Mouse (Mus musculus): ENCODE data around the gene Gpatch3.

Gene Gpatch3

DNA sequence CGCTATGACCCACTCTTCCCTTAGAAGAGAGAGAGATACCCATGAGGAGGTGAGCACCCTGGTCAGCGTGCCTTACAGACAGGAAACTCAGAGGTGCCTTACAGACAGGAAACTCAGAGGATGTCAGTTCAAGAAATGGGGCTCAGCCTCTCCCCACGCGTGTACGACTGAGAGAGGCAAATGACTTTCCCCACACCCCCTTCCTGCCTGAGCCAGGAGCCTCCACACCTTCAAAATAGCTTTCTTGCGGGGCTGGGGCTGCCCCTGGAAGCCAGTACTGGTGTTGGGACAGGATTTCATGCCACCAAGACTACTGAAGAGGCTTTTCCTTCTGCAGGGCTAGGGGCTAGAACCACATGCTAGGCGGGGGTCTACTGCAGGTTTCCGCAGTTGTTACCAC is 46.1 kb downstream of the Gpatch3 start:
- DNase-seq (ENCODE audit: low spot score) = no peak

DNA sequence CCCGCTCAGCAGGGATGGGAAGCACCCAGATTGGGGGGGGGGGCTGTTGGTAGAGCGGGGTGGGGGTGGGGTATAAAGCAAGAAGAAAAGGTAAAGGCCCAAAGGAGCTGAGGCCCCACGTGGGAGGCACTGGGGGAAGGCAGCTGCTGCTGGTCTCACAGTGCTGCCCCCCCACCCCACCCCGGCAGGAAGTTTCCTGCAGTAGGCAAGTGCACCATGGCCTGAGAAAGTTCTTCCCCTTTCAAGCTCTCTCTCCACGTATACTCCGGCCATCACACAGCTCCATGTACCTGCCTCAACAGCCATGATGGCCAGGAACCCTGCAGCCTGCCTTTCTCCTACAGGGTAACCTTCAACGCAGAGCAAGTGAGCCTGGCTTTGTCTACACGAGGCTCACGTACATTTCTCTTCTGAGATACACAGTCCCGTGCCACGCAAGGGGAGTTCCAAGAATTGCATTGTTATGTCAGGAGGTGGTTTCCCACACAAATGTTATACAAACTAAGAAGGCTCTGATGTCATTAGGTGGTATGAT is 47.7 kb downstream of the Gpatch3 start:
- no peak for DNase-seq (ENCODE audit: low spot score)

DNA sequence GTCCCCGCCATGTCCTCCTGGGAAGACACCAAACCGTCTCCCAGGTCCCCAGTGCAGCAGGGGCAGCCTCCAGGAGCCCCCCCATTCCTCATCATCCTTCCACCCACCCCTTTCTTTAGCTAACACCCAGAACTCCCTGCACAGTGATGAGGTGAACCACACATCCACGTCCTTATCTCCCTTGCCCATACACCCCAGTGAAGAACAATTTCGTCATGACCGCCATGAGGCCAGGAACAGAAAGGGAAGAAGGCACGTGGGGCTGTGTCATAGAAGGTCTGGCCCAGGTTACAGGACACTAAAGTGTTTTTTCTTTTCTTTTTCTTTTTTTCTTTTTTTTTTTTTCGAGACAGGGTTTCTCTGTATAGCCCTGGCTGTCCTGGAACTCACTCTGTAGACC is 50.3 kb downstream of the Gpatch3 start:
- DNase-seq (ENCODE audit: low spot score) = no peak

DNA sequence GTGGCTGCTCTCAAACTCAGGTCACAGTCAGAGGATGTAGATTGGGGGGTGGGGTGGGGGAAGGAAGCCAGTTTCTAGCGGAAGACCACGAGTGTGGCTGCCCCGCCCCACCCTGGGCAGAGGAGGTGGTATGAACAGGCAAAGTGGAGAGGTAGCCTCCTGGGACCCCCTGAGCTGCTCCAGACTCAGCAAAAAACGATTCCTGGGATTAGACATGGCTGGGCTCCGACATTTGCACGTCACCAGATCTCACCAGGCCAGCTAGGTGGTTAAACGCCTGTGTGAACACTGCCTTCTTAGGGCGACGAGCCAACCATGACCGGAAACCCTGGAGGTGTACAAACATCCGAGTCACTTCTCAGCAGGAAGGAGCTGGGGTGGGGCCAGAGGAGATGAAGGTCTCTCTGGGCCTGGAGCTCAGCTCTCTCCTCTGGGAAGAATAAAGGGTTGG is 51.1 kb downstream of the Gpatch3 start:
- no peak for DNase-seq (ENCODE audit: low spot score)

DNA sequence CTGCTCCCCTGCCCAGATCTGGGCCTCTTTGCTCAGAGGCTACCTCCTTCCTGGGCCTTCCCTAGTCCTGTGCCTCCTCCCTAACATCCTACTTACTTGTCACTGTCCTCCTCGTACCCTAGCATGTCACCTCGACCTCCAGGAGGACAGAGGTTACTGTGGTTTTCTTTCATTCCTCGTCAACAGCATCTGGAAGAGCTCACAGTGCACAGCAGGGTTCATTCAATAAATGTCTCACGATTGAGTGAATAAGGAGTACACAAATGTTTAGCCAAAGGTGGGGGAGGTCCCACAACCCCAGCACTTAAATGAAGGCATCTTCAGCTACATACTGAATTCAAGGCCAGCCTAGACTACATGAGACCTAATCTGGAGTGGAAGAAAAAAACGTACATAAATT is 51.7 kb downstream of the Gpatch3 start:
- no peak for DNase-seq (ENCODE audit: low spot score)

DNA sequence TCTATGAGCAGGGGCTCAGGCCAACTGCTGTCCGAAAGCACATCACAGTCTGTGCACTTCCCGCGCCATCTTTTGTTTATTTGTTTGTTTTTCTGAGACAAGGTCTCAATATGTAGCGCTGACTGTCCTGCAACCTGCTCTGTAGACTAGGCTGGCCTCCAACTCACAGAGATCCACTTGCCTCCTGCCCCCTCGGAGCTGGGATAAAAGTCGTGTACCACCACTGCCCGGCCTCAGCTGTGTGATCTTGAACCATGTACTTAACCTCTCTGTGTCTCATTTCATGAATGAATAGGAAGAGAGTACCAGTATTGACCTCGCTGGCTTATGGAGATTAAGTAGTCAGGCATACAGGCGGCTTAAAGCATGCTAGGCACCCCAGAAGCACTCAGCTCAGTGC is 52.1 kb downstream of the Gpatch3 start:
- no peak for DNase-seq (ENCODE audit: low spot score)

DNA sequence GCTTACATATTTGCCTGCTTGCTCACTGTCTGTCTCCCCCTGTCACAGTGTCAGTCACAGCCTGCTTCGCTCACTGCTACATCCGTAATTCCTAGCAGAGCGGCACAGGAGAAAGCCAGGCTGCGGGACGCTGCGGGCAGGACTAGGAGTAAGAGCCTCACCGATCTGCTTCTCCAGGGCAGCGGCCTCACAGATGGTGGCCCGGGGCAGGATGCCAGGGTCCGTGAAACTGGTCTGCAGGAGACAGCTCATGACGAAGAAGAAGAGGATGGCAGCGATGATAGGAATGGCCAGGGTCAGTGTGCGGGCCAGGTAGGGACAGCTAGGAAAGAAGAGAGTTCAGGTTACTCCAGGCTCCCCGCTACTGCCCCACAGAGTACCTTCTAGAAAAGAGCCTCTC is 52.5 kb downstream of the Gpatch3 start:
- no peak for DNase-seq (ENCODE audit: low spot score)

DNA sequence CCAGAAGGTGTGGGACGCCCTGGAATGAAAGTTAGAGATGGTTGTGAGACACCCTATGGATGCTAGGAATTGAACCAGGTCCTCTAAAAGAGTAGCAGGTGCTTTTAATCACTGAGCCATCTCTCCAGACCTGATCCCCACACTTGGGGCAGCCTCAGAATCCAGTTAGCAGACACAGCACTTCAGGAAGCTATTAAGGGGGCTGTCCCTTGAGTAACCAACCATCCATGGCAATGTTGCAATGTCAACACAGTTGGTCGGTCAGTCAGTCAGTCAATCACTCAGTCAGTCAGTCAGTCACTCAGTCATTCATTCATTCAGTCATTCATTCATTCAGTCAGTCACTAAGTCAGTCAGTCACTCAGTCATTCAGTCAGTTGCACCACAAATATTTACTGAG is 54.0 kb downstream of the Gpatch3 start:
- DNase-seq (ENCODE audit: low spot score) = no peak

DNA sequence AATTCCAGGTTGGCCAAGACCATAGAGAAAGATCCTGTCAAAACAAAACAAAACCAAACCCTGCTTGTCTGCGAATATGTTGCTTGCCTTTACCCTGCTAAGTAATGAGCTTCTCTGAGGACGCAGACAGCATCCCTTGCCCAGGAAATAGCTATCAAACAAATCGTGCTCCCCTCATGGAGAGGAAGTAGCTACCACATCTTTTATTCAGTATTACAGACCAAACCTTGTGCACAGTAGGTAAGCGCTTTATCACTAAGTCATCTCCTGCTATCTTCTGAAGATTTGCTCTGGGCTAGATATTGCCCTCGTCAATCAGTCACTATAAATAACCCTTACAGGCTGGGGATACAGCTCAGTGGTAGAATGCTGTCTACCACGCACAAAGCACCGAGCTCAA is 54.6 kb downstream of the Gpatch3 start:
- DNase-seq (ENCODE audit: low spot score) = no peak

DNA sequence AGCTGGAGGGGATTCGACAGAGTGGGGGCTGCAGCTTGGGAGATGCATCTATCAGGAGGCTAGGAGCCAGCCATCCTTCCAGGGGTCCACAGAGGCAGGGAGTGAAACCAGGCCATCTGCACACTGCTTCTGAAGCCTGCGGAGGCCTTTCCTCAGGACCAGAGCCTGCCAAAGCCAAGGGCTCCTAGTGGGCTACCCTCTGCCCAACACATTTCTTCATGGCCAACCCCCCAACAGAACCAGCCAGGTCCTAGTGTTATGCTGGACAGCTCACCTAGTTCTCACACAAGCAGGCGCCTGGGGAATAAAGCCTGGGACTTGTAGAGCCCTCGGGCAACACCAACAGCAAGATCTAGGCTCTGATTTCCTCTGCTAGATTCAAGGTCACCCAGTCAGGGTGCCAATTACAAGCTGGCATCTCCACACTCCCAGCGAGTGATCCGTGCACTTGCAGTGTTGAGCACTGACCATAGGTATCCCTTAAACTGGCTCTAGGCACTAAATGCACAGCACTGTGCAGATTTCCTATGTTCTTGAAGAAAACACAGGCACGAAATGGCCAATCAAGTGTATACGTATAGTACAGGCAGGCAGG is 55.9 kb downstream of the Gpatch3 start:
- DNase-seq (ENCODE audit: low spot score) = no peak

DNA sequence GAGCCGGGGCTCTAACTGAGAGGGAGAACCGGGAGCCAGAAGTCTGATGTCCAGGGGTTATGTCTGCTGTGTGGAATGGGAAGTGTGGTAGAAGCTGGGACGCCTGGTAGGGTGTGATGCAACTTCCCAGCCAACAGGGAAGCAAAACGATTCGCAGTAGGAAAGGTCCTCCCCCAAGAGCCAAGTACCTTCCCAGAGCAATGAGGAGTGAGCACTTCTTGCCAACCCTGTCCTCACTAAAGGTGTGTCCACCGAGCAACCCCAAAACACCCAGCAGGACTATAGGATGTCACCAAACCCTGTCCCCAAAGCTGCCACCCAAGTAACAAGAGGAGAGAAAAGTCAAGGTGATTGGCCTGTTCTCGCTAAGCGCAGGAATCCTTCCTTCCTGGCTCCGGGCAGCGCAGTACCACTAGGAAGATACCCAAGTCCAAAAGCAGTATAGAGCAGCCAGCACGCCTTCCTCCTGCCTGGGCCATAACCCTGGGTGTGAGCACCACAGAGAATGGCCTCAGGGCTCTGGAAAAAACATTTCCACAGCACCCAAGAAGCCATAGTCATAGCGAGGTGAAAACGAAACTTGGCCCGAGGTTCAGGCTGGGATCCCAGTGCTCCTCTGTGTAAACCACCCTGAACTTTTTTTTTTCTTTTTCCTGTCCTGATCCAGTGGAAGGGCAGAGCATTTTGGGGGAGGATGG is 56.7 kb downstream of the Gpatch3 start:
- no peak for DNase-seq (ENCODE audit: low spot score)

DNA sequence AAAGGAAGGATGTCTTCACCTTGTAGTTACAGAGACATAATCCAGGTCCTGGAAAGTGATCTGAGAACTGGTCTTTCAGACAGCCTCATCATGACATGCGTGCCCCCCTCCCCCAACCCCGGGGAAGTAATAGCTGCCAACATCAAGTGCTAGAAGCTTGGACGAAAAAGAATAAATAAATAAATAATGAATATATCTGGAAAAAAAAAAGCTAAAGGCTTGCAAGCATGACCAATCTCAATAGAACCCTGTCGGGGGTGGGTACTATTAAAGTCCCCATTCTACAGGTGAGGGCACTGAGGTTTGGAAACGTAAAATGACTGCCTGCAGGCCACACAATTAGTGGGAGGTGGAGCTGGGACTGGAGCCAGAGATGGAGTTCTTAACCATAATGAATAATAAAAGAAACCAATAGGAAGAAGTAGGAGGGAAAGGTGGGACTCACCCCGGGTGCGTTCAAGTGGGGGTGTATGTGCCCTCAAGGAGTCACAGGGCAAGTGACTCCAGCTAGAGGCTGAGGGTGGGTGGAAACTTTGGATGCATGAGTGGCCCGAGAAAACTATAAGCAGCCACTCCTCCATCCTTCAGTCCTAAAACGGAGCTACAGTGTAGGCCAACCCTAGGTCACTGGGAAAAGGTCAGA is 57.3 kb downstream of the Gpatch3 start:
- DNase-seq (ENCODE audit: low spot score) = no peak

DNA sequence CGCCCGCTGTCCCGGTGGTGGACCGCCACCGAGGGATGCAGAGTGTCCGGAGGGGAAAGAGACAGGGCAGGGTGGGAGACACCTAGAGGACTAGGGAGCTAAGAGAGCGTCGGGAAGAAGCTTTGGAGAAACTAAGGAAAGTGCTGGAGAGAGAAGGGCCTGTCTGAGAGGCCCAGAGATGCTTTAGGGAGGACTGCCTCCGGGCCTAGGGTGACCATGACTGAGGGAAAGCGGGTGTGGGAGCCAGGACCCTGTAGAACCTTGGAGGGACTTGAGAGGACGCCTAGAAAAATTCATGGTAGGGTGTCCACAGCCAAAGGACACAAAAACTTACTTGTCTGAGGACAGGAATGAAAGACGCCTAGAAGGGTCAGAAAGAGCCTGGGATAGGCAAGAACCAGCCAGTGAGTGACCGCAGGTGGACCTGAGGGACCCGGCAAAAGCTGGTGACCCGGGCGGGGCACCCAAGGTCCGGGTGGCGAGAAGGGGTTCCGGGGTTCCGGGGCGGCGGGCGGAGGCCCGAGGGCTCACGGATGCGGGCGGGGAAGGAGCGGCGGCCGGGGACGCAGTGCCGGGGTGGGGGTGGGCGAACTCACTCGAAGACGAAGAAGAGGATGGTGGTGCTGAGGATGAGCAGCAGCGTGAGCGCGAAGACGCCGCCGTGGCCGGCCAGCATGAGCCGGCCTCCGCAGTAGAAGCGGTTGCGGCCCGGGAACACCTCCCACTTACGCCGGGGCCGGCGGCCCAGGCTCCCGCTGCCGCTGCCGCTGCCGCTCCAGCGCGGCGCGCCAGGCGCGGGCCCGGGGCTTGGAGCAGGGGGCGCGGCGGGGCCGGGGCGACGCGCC is 58.2 kb downstream of the Gpatch3 start:
- DNase-seq (ENCODE audit: low spot score) = no peak

DNA sequence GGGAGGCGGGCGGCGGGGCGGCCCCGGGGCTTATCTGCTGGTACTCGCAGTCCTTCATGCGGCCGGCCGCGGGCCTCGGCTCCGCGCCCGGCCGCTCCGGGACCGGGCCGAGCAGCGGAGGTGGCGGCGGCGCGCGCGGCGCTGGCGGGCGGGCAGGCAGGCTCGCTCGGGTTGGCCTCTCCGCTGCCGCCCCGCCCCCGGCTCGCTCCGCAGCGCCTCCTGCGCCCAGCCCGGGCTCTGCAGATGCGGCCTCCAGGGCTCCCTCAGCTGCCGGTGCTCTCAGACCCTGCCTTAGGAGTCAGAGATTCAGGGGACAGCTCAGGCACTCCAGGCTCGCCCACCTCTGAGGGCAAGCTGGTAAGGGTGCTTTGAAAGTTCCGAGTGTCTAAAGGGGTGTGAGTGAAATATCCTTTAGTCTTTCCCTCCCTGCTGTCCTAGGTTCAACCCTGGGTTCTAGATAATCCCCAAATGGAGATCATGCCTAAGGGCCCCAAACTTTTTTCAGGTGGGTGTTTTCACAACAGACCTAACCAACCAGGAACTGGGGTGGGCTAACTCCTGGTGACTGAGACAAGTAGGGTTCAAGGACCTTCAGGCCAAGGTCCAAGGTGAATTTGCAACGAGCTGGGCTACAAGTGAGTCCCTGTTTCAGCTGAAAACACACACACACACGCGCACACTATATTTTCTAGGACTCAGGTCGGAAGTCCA is 58.9 kb downstream of the Gpatch3 start:
- DNase-seq (ENCODE audit: low spot score) = peak; percentile 89
